Mouse (Mus musculus): ENCODE measurements around the gene Olfr665.
"Not testable (repeated sequence)": the region's sequence is repeated elsewhere in the genome, so short reads cannot be mapped to it uniquely, and the experiment has no call there.

Olfr665 gene

DNA sequence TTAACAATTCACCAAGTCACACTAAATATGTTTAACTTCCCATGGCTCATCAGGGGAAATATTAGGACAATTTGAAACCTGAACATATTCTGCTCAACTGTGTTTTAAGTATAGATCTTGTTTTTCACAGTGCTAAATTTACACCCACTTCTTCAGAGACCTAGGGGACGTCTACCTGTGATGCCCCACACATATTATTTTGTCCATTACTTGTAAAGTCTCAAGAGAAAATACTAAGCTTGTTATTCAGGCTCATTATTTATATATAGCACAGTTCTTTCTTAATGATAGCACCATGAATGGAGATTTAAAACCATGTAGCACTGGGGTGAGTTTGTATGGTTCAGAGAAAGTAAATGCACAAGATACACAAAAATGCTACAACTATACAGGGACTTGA, at the start of gene Olfr665:
Olfr665 (plus strand) TSS at position 301 of the 400 bp plus-strand sequence.
- DNase-seq (ENCODE audit: low read depth, low spot score), result no peak

DNA sequence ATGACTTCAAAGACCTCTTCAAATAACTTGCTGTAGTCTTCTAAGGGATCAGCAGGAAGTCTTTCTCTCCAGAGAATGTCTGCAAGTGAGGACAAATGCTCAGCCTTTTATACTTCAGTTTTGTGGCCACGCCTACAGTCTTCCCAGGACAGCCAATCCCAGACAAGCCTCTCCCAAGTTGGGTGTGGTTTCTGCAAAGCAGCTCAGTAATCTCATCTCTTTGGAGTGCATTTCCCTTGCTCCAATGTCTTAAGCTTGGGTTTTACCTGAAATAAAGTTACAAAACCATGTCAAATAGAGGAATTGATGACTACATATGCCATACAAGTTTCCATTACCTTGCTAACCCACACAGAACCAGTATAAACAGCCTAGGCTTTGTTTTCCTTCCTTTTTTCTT, 35.3 kb upstream of the Olfr665 start, which contains the start of gene Usp17lb:
Usp17lb (minus strand) TSS at position 101 of the 400 bp plus-strand sequence.
- DNase-seq (ENCODE audit: low read depth, low spot score), result no peak

DNA sequence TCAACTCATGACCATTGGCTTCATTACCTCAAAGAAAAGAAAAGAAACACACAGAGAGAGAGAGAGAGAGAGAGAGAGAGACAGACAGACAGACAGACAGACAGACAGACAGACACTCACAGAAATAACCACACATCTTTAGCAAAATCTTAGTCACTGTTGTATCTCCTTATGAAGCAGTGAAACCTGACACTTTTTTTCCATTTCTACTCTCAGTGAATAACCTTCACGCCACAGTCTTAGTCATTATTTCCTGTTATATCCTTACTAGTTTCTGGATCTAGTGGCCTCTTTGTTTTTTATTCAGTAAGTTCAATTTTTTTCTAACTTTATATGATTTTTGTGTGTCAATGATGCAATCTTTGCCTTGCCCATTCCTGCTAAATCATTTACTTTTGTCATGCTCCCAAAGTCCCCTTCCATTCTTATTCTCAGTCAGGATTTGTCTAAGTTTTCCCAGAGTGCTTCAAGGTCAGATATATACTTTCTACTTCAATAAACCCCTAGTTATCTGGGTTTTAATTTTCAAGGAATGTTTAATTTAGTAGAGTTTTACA, 34.0 kb upstream of the Olfr665 start:
- DNase-seq (ENCODE audit: low read depth, low spot score), result no peak

DNA sequence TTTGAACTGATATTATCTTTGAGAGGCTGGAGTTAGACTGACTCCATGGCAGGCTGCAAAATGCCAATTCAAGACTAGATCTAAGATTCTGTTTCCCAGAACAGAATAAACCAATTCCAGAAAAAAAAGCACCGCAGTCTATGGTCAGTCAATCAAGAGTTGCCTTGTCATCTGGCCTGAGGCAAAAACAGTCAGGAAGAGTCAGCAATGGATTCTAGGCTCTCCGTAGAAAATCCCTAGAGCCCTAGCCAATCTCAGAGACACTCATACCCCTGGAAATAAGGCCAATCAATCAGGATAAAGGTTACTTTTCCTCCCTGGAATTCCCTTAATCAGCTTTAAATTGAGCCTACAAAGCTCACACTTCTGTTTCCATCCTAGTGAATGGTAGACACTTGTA, 26.3 kb upstream of the Olfr665 start:
- DNase-seq (ENCODE audit: low read depth, low spot score), result not testable (repeated sequence)

DNA sequence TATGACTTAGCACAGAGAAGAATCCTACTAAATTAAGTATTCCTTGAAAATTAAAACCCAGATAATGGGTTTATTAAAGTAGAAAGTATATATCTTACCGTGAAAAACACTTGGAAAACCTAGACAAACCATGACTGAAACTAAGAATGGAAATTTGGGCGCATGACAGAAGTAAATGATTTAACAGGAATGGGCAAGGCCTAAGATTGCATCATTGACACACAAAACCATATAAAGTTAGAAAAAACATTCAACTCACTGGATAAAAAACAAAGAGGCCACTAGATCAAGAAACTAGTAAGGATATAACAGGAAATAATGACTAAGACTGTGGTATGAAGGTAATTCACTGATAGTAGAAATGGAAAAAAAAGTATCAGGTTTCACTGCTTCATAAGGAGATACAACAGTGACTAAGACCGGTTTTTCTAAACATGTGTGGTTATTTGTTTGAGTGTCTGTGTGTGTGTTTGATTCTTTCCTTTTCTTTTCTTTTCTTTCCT, 22.5 kb upstream of the Olfr665 start:
- no peak for DNase-seq (ENCODE audit: low read depth, low spot score)

DNA sequence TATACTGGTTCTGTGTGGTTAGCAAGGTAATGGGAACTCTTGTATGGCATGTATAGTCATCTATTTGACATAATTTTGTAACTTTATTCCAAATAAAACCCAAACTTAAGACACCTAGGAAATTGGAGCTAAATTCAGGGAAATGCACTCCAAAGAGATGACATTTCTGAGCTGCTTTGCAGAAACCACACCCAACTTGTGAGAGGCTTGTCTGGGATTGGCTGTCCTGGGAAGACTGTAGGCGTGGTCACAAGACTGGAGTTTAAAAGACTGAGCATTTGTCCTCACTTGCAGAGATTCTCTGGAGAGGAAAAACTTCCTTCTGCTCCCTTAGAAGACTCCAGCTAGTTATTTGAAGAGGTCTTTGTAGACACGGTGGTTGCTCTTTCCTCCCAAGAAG, 21.1 kb upstream of the Olfr665 start, which contains the start of gene Usp17la:
Usp17la (plus strand) TSS at position 301 of the 400 bp plus-strand sequence.
- DNase-seq (ENCODE audit: low read depth, low spot score), result not testable (repeated sequence)

DNA sequence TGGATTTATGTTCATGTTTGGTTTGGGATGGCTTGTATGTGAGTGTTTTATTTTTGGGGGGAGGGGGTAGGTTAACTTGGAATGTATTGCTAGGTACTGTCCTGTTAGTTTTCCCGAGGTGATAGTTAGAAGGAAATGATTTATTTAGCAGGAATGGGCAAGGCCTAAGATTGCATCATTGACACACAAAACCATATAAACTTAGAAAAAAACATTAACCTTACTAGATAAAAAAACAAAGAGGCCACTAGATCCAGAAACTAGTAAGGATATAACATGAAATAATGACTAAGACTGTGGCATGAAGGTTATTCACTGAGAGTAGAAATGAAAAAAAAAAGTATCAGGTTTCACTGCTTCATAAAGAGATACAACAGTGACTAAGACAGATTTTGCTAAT, 20.1 kb upstream of the Olfr665 start:
- DNase-seq (ENCODE audit: low read depth, low spot score), result no peak

DNA sequence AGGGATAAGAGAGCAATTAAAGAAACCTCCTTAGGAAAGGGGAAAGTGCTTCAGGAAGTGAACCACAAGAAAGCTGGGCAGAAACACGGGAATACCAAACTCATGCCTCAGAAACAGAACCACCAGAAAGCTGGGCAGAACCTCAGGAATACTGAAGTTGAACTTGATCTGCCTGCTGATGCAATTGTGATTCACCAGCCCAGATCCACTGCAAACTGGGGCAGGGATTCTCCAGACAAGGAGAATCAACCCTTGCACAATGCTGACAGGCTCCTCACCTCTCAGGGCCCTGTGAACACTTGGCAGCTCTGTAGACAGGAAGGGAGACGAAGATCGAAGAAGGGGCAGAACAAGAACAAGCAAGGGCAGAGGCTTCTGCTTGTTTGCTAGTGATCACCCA, 16.4 kb upstream of the Olfr665 start:
- no peak for DNase-seq (ENCODE audit: low read depth, low spot score)

DNA sequence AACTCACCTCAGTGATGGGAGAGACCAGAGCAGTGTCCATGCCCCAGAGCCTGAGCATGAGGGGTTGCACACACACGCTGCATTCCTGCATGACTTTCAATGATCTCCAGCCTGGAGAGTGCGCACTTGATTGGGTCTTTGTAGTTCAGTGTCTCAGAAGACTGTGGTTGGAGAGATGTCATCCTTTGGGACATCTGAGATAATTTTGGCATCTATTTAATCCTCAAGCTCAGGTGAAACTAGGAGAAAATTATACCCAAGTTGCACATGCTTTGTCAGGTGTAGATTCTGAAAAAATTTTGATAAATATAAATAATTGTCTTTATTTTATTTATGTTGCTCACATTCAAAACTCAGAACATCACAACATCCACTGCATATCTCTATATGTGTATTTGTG, 18.0 kb downstream of the Olfr665 start, which contains the start of gene Olfr666:
Olfr666 (minus strand) TSS at position 101 of the 400 bp plus-strand sequence.
- no peak for DNase-seq (ENCODE audit: low read depth, low spot score)

DNA sequence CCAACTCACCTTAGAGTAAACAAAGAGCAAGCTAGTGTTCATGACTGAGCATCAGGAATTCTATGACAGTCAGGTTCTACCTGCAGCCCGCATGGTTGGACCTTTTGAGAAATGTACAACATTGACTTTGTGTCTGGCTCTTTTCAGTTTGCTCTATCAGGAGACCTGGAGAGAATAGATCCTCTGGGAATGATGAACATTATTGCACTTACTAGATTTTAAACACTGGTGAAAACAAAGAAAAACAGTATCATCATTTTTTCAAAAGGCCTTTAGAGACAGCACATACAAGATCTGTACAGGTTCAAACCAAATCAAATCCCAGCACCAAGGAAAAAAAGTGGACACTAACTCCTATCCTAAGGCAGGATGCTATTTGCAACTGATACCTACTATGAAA, 43.6 kb downstream of the Olfr665 start, which contains the start of gene Olfr667:
Olfr667 (minus strand) TSS at position 101 of the 400 bp plus-strand sequence.
- DNase-seq (ENCODE audit: low read depth, low spot score), result no peak

DNA sequence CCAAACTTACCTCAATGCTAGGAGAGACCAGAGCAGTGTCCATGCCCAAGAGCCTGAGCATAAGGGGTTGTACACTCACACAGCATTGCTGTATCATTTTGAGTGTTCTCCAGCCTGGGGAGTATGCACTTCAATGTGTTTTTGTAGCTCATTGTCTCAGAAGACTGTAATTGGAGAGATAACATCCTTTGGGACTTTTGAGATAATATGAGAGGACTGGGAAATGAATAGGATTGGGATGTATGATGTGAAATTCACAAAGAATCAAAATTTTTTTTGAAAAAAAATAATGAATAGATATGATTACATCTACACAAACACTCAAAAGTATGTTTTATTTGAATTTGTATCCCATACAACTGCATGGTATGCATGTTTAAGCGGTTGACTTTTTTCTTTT, 50.1 kb downstream of the Olfr665 start, which contains the start of gene Olfr668:
Olfr668 (minus strand) TSS at position 101 of the 400 bp plus-strand sequence.
- DNase-seq (ENCODE audit: low read depth, low spot score), result no peak

Data from CD4-positive, CD25-positive, alpha-beta regulatory T cell, adult 2 months (primary cell).